Mouse (Mus musculus) left cerebral cortex, postnatal 14 days (tissue): ENCODE results near the gene Mrpl41. TPM values are rescaled to one million over a fixed set of nuclear protein-coding genes. Genes with fewer than 3 reads are reported as not detected.
"Not testable (repeated sequence)": the region's sequence is repeated elsewhere in the genome, so short reads cannot be mapped to it uniquely, and the experiment has no call there.

ENCODE experiments used
- DNase-seq, 2 experiments: peaks; one replicate each; pipeline ENCODE4 v3.0.0; 2021 to 2022; ENCODE audit warnings: low spot score in 2 of 2, mixed read lengths in 1 of 2
- intact Hi-C: fragments of 180-260 bp; cut with DNase I; formaldehyde crosslinking; loops from one replicate; pipeline ENCODE4 v1.15.1; 2025
- long read RNA-seq, 2 experiments: library from polyadenylated mRNA; stranded (forward); transcript quantifications; one replicate each; pipeline ENCODE4 v2.0.0; 2021
- total RNA-seq, 2 experiments: library from RNA; stranded (reverse); gene quantifications; 2 replicates each; pipeline ENCODE4 v1.2.3; 2021

Mrpl41 gene
- total RNA-seq: 10 to 100 TPM; 85.4 to 96.4 TPM
- long read RNA-seq, experiment 1, transcript Mrpl41-201 (2 exons, 776 nt): major isoform, 61 of 72 reads
- long read RNA-seq, experiment 1, partial matches to known transcripts: 0 of 72 reads
- long read RNA-seq, experiment 1, other reads (novel, unspliced or antisense): 11 of 72 reads
- long read RNA-seq, experiment 2, transcript Mrpl41-201 (2 exons, 776 nt): major isoform, 46 of 56 reads
- long read RNA-seq, experiment 2, partial matches to known transcripts: 0 of 56 reads
- long read RNA-seq, experiment 2, other reads (novel, unspliced or antisense): 10 of 56 reads

DNA sequence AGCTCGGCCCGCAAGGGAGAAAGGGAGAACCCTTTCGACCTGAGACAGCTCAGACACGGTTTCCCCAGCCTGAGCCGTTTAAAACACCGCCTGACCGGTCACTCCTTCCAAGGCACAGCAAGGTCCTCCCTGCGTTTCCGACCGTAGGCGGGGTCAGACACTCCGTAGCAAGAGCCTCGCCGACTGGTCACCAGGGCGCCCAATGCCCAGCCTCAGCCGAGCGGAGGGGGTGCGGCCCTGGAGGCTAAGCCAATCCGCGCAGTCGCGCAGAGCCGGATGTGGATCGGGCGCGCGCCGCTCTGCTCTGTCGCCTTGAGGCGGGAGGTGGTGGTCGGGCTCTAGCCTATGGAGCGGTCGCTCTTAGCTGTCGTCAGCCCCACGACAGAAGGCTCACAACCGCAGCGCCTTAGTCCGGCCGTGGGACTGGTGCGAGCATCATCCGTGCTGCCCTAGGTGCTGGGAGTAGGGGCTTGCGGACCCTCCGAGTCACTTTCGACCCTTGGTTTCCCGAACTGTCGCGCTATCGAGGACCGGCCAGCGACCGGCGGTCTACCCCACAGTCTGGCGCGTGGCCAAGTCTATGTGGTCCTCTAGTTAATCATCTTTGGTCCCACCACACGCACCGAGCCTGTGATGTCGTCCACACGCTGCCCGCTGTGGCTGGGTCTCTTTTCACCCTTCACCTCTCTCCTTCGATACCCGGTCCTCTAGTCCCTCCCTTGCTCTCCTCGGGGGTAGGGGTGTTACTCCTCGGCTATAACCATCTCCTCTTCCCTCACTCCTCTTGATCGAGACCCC, at the start of gene Mrpl41:
Gene Mrpl41 (minus strand): TSS at position 193 of the 798 bp plus-strand sequence.
- intact Hi-C loops: no loop called here

DNA sequence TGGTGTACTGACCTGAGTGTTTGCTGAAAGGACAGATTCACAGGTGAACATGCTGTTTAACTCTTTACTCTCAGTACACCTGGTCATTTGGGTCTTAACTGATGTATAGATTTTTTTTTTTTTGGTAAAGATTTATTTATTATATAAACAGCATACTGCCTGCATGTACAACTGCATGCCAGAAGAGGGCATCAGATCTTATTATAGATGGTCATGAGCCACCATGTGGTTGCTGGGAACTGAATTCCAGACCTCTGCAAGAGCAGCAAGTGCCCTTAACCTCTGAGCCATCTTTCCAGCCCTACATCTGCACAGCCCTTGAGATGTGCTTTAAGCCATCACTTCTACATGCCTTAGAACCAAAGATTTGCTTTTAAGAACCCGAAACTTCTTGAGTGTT, 47.8 kb upstream of the Mrpl41 start:
- DNase-seq: no peak
- intact Hi-C loops: no loop called here

More for the DNA sequence above, at the start of gene Mrpl41:
- peak; percentile 98 for DNase-seq

DNA sequence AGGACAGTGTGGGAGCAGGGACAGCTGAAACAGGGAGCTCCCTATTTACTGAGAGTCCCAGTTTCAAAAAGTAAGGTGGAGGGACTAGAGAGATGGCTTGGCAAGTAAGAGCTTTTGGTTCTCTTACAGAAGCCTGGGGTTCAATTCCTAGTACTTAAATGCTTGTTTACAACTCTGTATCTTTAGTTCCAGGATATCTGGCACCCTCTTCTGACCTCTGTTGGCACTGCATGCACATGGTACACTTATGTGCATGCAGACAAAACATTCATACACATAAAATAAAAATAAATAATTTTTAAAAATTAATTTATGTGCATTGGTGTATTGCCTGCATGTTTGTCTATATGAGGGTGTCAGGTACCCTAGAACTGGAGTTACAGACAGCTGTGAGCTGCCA, 33.4 kb upstream of the Mrpl41 start:
- intact Hi-C loops: no loop called here
- no peak for DNase-seq

DNA sequence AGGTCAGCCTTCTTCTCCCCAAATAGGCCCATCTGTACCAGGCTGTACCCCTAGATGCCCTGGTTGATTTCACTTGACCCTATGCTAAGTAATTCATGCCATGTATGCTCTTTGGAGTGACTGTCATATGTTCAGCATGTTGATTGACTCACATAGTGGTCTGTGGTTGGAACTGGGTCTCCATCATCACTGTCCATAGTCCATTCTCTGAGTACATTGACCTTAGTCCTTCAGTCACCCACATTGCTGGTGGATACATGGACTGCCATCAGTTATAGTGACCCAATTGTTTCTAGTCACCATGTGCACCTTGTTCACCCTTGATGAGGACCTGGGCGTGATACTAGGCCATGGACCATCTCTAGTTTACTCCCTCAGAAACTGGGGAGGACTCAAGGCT, 31.9 kb upstream of the Mrpl41 start:
- intact Hi-C loops: no loop called here
- no peak for DNase-seq

DNA sequence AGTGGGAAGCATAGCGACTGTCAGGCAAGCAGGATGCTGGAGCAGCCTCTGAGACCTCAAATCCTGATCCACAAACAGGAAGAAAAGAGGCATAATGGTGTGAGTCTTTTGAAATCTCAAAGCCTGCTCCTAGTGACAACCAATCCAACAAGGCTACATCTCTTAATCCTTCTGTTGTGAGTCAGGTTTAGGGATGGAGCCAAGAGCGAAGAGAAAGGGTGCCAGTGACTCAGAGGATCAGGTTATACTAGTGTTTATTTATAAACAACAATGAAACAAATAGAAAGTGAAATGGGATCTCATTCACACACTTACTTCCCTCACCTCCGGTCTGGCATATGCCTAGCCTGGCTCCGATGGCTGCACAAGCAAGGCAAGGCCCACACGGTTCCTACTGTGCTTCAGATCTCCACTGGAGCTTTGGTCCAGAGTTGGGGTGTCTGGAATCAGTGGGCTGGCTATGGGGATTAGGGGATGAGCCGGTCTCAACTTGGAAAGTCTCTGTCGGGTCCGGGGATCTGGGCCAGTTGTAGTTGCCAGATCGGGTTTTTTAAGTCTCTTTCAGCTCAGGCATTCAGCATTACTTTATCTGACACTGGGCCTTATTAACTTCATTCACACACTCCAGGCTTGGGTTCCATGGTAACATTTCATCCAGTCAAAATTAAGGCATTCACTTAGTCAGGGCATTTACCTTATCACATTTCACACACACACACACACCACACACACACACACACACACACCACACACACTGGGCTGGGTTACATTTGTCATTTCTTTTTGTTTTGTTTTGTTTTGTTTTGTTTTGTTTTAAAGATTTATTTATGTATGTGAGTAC, 29.3 kb upstream of the Mrpl41 start:
- intact Hi-C loops: no loop called here
- DNase-seq: no peak

DNA sequence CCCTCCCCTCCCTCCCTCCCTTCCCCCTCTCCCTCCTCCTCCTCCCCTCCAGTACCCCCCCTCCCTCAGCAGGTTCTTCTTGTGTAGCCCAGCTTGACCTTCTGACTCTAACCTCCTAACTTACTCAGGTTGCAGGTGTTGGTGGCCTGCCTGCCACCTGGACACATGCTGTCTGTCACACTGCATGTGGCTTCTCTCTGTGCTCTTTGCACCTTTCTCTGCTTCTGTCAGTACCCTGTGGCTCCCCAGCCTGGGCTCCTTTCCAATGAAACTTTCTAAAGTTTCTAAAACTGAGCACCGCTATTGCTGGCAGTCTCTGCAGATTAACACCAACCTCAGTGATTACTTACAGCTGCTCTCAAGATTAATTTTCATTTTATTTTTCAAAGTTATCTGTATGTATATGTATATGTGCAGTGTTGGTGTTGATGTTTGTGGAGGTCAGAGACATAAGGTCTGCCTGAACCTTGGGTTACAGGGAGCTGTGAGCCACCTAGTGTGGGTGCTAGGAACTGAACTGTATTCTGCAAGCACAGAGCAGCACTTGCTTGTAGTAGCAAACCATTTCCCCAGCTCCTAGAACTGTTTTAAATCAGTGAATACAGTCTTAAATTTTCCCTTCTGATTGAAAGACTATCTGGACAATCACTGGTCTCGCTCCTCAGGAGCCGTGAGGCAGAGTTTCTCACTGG, 25.8 kb upstream of the Mrpl41 start:
- DNase-seq: peak; percentile 17 to 21
- intact Hi-C loops: no loop called here

DNA sequence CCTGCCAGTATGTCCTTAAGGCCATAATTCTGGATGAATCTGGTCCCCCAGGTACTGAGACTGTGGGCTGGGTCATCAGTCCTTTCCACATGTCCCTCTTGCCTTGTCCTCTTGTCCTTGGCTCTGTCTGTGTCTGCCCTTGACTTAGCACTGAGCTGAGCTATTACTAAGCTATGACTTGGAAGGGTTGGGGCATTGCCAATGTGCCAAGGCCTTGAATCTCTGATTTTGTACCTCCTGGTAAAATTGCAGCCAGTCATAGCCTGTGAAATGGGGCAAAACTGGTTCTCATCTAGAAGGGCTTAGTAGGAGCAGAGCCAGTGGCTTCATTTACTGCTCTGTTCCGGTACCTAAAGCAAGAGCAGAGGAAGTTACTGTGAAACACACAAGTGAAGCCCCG, 21.6 kb upstream of the Mrpl41 start:
- intact Hi-C loops: no loop called here
- no peak for DNase-seq

DNA sequence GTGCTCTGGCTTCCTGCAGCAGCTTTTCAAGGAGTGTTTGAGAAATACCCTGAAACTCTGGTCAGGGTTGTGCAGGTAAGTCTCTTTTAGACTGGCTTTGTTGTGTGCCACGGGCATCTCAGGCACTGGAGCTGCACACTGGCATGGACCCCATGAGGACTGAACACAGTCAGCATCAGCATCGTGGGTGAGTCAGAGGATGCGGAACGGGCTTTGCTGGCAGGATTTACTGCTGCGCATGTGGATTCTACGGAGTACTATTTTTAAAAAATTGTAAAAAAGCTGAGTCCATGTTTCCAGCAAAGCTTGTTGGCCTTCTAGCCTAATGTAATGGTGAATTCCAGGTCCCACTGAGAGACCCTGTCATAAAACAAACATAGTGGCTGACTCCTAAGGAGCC, 20.4 kb upstream of the Mrpl41 start:
- intact Hi-C loops: no loop called here
- peak; percentile 45 to 53 for DNase-seq

DNA sequence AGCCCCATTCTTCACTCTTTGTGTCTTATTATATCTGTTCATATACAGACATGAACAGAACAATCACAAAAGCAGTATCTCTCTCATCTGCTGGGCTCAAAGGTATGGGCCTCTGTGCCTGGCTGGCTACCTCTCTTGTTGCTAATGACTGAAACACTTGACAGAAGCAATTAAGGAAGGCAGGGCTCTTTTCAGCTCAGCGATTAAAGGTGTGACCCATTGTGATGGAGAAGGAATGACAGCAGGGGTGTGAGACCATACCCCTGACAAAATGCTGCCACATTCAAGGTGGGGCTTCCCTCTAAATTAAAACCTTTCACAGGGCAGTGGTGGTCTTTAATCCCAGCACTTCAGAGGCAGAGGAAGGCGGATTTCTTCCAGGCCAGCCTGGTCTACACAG, 12.9 kb upstream of the Mrpl41 start:
- intact Hi-C loops: loop anchor here (5.0 kb wide), 1 partner anchor 45 kb away; no protein-coding TSS in a partner anchor
- no peak for DNase-seq

DNA sequence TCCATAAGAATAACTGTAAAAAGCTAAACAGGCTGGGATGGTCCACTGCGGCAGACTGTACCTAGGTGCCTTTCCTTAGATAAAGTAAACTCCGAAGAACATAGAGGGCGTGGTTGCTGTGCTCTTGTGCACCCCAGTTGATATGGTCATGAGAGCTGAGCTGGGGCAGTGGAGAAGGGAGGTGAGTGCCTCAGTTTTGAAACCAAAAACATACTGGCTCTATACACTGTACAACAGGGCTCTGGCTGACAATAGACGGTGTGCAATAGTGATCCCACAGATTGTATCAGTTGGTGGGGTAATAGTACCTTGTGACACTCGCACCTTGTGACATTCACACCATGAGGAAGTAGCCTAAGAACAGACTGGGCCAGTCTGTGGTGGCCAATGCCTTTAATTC, 2.1 kb upstream of the Mrpl41 start:
- no peak for DNase-seq
- intact Hi-C loops: no loop called here

DNA sequence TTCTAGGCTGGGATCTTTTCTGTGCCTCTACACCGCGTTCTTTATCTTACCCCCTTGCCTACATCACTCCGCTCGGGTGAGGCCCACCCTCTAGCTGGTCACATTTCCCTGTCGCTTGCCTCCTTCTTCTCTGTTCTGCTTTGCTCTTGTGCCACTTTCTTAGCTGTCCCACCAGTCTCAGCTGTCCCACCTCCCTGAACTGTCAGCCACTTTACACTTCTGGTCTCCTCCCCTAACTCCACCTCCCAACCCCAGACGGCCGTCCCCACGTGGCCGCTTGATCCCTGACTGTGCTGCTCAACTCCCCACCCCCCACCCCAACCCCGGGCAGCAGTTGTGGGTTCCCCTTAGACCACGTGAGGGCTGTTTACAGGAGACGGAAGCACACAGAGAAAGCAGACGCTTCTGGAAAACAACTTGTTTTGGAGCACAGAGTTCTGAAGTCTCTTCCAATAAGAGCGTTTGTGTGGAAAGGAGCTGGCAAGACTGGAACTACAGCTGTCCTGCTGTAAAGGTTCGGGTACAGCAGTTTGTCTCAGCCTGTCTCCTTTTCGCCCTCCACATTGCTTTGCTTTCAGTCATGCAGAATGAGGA, 903 bp upstream of the Mrpl41 start, which contains the start of gene Pnpla7:
Gene Pnpla7 (plus strand): TSS at position 330 of the 594 bp plus-strand sequence.
- peak; percentile 66 to 84 for DNase-seq
- intact Hi-C loops: no loop called here

DNA sequence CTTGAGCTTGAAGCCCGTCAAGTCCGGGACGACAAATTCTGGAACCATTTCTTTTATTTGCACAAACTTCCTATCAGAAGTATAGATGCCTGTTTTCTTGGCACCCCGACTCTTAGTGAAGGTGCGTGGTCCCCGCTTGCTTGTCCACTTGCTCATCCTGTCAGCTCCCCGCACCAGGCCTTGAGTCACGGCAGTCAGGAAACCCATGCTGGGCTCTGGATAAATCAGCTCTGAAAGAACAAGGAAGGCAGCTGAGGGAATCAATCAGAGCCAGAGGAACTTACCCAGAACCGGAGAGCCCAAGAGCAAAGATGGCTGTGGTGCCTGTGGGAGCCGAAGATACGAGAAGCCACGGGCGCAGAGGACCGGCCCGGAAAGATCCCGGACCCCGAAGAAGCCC, 446 bp downstream of the Mrpl41 start:
- DNase-seq: peak in 1 of 2 experiments; percentile 16

DNA sequence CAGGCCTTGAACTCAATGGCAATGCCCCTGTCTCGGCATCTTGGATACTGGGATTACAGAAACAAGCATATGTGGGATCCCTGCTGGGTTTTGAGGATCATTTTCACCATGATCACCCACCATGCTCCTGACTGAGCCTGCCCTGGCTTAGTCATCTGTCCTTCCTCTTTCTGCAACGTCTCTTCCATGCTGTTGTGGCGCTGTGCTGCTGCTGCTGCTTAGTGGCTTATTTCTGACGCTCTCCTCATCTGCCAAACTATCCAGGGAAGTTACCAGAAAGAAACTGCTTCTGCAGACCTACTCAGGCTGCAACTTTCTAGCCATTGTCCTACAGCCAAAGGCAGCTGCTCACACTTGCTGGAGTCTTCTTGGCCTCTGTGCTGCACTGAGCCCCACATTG, 4.5 kb downstream of the Mrpl41 start:
- intact Hi-C loops: no loop called here
- no peak for DNase-seq

More for the DNA sequence above, 446 bp downstream of the Mrpl41 start:
- intact Hi-C loops: not testable (repeated sequence)

DNA sequence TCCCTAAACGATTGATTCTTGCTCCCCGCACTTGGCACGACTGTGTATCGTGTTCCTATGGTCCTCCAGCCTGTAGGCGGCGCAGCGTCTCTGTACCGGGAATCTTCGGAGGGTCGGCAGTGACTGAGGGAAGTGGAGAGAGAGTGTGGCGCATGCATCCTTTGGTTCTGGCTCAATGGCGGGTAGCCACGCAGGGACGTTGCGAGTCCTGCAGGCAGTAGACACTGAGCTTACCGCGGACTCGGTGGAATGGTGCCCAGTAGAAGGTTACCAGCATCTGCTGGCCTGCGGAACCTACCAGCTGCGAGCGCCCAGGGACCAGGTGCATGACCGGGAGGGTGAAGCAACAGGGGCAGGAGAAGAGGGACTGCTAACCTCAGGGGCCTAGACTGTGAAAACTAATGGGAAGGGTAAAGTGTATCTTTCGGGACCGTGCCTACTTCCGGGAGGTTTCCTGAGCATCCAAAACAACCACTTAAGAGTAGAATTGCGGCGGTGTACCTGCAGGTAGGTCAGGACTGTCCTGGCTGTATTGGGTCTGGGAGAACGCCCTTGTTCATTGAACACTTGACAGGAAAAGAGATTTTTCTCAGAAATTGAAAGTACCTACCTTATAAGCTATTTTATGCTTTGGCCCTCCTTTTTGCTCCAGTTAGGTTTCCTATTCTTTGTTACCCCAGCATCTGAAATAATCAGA, 12.4 kb downstream of the Mrpl41 start, which contains the start of gene Dph7:
Gene Dph7 (plus strand): TSS at position 97 of the 697 bp plus-strand sequence.
- DNase-seq: peak; percentile 89 to 91
- intact Hi-C loops: loop anchor here (5.0 kb wide), 1 partner anchor 220 kb away; the partner anchor contains the start of gene Nrarp

DNA sequence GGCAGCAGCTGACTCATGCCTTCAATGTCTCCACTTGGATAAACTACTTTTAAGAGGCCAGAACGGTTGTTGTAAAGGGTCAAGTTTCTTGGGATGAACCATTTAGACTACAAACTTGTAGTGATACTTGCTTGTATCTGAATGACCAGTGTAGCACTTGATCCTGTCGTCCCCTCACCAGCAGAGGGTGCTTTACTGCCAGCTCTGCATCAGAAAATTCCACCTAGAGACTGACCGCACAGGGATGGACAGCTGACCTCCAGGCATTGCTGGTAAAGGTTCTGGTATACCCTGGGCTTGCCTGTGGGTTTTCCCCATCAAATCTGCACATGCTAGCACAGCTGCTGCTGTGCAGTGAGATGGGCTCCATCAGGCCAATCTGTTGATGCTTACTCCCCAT, 14.0 kb downstream of the Mrpl41 start:
- peak; percentile 45 to 49 for DNase-seq
- intact Hi-C loops: loop anchor here (5.0 kb wide), 1 partner anchor 221 kb away; the partner anchor contains the start of gene Nrarp

DNA sequence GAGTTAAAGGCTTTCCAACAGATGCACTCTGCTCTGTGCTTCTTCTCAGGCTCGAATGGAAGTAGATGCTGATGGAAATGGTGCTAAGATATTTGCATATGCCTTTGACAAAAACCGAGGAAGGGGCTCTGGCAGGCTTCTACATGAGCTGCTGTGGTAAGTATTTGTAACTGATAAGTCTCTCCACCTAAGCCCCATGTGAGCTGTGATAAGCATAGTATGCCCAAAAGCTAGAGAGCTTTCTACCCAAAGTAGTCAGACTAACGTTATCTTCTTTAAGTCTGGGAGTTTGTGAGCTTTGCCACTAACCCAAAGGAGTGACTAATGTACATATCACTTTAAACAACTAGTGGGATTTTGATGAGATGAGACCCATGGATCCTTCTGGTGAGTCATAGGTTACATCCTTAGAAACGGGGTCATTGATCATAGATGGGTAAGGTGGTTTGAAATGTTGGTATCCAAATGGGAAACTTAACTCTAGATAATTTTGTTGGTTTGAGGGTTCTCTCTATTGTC, 22.3 kb downstream of the Mrpl41 start:
- intact Hi-C loops: no loop called here
- DNase-seq: no peak

DNA sequence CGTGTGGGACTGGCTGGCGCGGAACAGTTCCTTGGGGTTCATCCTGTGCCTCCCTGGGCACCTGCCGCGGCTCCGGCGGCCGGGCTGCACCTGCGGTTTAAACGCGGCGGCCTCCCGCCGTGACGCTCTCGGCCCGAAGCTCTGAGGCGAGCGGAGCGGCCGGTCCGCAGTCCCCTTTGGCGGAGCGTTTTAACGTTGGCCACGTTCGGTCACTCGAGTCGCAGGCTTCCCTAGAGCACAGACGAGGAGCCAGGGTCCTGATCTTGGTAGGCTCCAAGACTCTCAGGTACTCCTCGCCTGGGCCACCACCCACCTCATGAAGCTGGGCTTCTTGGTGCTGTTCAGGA, 24.7 kb downstream of the Mrpl41 start:
- no peak for DNase-seq
- intact Hi-C loops: no loop called here
